Mouse (Mus musculus): ENCODE data around the gene Mvk.

Gene Mvk

GRCm38 (mm10) chr5:114461238-114461637 lies 17.2 kb downstream of the Mvk start:
- DNase-seq, result peak; percentile 79

- no peak for DNase-seq
These were observed 18.3 kb downstream of the Mvk start for GRCm38 (mm10) chr5:114462067-114463040.

GRCm38 (mm10) chr5:114464561-114464960 lies 20.5 kb downstream of the Mvk start:
- DNase-seq, result no peak

GRCm38 (mm10) chr5:114465641-114466040 lies 21.6 kb downstream of the Mvk start:
- DNase-seq, result no peak

GRCm38 (mm10) chr5:114467019-114467418 lies 22.9 kb downstream of the Mvk start:
- no peak for DNase-seq

- peak; percentile 57 for DNase-seq
These were observed 23.4 kb downstream of the Mvk start for GRCm38 (mm10) chr5:114467430-114467829.

- no peak for DNase-seq
These were observed 23.9 kb downstream of the Mvk start for GRCm38 (mm10) chr5:114468007-114468406.

GRCm38 (mm10) chr5:114470359-114470758 lies 26.3 kb downstream of the Mvk start:
- DNase-seq, result no peak

- peak; percentile 33 for DNase-seq
These were observed 30.8 kb downstream of the Mvk start for GRCm38 (mm10) chr5:114474741-114475491.

- no peak for DNase-seq
These were observed 34.2 kb downstream of the Mvk start for GRCm38 (mm10) chr5:114478267-114478666.

- no peak for DNase-seq
These were observed 38.5 kb downstream of the Mvk start for GRCm38 (mm10) chr5:114482587-114483011.

GRCm38 (mm10) chr5:114485685-114486084 lies 41.6 kb downstream of the Mvk start:
- no peak for DNase-seq

- no peak for DNase-seq
These were observed 45.5 kb downstream of the Mvk start for GRCm38 (mm10) chr5:114489570-114489969.

GRCm38 (mm10) chr5:114490241-114490640 lies 46.2 kb downstream of the Mvk start:
- DNase-seq, result no peak

GRCm38 (mm10) chr5:114494761-114495160 lies 50.7 kb downstream of the Mvk start:
- no peak for DNase-seq

GRCm38 (mm10) chr5:114501252-114501651 lies 57.2 kb downstream of the Mvk start:
- peak; percentile 7 for DNase-seq

GRCm38 (mm10) chr5:114504826-114505225 lies 60.8 kb downstream of the Mvk start:
- DNase-seq, result no peak

GRCm38 (mm10) chr5:114505260-114506085 lies 61.4 kb downstream of the Mvk start:
- no peak for DNase-seq

- DNase-seq, result no peak
These were observed 63.3 kb downstream of the Mvk start for GRCm38 (mm10) chr5:114507394-114507793.

GRCm38 (mm10) chr5:114507964-114508363 lies 63.9 kb downstream of the Mvk start:
- no peak for DNase-seq

- no peak for DNase-seq
These were observed 65.4 kb downstream of the Mvk start for GRCm38 (mm10) chr5:114509461-114509860.
